ENCODE assay signal across 8 mouse cellular contexts in the genomic region with DNA sequence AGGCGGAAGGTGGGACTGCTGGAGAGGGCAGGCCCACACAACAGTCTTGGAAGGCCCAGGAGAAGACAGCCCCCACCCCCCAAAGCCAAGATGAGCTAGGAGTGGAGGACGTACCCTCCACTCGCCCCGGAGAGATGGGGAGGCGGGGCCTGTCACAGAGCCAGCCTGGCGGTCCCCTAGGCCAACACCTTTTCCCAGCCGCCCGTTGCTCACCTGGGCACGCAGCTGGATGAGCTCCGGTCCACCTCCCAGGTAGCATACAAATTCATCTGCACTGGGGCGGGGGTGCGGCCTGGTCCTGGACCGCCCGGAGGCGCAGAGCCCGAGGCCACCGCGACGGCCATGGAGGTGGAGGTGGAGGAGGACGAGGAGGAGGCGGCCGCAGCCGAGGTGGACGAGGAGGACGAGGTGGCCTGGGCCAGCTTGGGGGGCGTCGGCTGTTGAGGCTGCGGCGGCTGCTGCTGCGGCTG. TPM values are rescaled to one million over a fixed set of nuclear protein-coding genes. Genes with fewer than 3 reads are reported as not detected.
DNase-seq lines count a peak whose midpoint lies in the region; ATAC-seq and TF ChIP-seq lines count a peak whose summit lies in the region.

No protein-coding gene starts in this region.

- intact Hi-C loops in heart, postnatal 10 days (cut with DNase I) = no loop called here

- TF ChIP-seq CTCF in bone marrow macrophage, adult 2 months (IDR thresholded peaks at IDR 0.05; ENCODE audit: low read depth, low read length) = no peak

- H3K4me1 ChIP-seq in bone marrow macrophage, adult 2 months (ENCODE audit: control insufficient read depth, insufficient read depth, low read length) = peaks cover 28% of the 10 kb centered on the region

- peak overlapping the region; percentile 90 for H3K4me3 ChIP-seq in bone marrow macrophage, adult 2 months (ENCODE audit: insufficient read depth, low read length)

- DNase-seq in ES-CJ7 (ENCODE audit: low read depth, low spot score) = peak; percentile 25
- peak; percentile 48 to 59 for DNase-seq in heart, postnatal 10 days
- peak; percentile 21 to 51 for DNase-seq in kidney, postnatal 36 days
- peak; percentile 34 for DNase-seq in lung, postnatal 14 days
- DNase-seq in right cerebral cortex, postnatal 14 days = peak; percentile 31
- DNase-seq in c-Kit-positive CD71-positive TER-119-positive erythroid progenitor cells, embryonic 14.5 days (ENCODE audit: low spot score) = no peak

- no peak for TF ChIP-seq POLR2A in bone marrow macrophage, adult 2 months (IDR thresholded peaks at IDR 0.05; ENCODE audit: borderline replicate concordance, low read depth, low read length)

- peak overlapping the region; percentile 82 for H3K27ac ChIP-seq in bone marrow macrophage, adult 2 months (ENCODE audit: insufficient read depth, low read depth, low read length)

- ATAC-seq in erythroid progenitor cell, adult 5-6 weeks (replicated peaks; ENCODE audit: low FRiP score, poor library complexity, severe bottlenecking) = peak; percentile 28; the same call in 1 of the 2 replicates

RNA-seq across cellular contexts. Expression of a gene that starts 0.6 kb away (rescaled TPM):
- 25.2 and 32.7 TPM in 2 replicates for polyA plus RNA-seq in bone marrow macrophage, adult 2 months (2012; ENCODE audit: insufficient read depth, insufficient read length, missing spikeins)
- 13.4 and 29.2 TPM in 2 replicates for total RNA-seq in erythroid progenitor cell, adult 5-6 weeks (2015; ENCODE audit: low replicate concordance)
- total RNA-seq in erythroid progenitor cell, adult 5-6 weeks (2017; ENCODE audit: low replicate concordance) = 6.8 and 15.5 TPM in 2 replicates
- total RNA-seq in heart, postnatal 10 days (2021) = 10 to 100 TPM; 24.5 to 27.8 TPM

RNA-seq across cellular contexts. Expression of a gene that starts 22.9 kb away (rescaled TPM):
- polyA plus RNA-seq in bone marrow macrophage, adult 2 months (2012; ENCODE audit: insufficient read depth, insufficient read length, missing spikeins) = 141 and 143 TPM in 2 replicates
- 82.5 and 114 TPM in 2 replicates for total RNA-seq in erythroid progenitor cell, adult 5-6 weeks (2015; ENCODE audit: low replicate concordance)
- 107 and 146 TPM in 2 replicates for total RNA-seq in erythroid progenitor cell, adult 5-6 weeks (2017; ENCODE audit: low replicate concordance)
- 100 to 1,000 TPM; 129 to 136 TPM for total RNA-seq in heart, postnatal 10 days (2021)

RNA-seq across cellular contexts. Expression of a gene that starts 25.8 kb away (rescaled TPM):
- polyA plus RNA-seq in bone marrow macrophage, adult 2 months (2012; ENCODE audit: insufficient read depth, insufficient read length, missing spikeins) = not detected in 2 replicates
- total RNA-seq in erythroid progenitor cell, adult 5-6 weeks (2015; ENCODE audit: low replicate concordance) = not detected in 2 replicates
- total RNA-seq in erythroid progenitor cell, adult 5-6 weeks (2017; ENCODE audit: low replicate concordance) = not detected in 2 replicates
- 10 to 100 TPM in 1 of 2 experiments, 1 to 10 TPM in 1; 9.4 to 14.6 TPM for total RNA-seq in heart, postnatal 10 days (2021)

Comparison
In these comparisons a context has a peak if more than half of its experiments do, and no peak if none do; other contexts are left out.
1. RNA of a gene that starts 25.8 kb away (total RNA-seq): 9.4 to 14.6 TPM in heart, postnatal 10 days; not detected in erythroid progenitor cell, adult 5-6 weeks; every median in the first group is over 10 times any median in the second.